Mouse (Mus musculus) liver, postnatal 0 days (tissue): ENCODE data around the gene Dmgdh.

ENCODE experiments used
- CTCF ChIP-seq: sonication (generic); IDR thresholded peaks from 2 replicates; pipeline ENCODE4 v1.5.1; 2016; ENCODE audit warnings: antibody characterized with exemption, low read depth
- EP300 ChIP-seq: IDR thresholded peaks from 2 replicates; pipeline ENCODE4 v1.6.1; 2016; ENCODE audit warnings: antibody characterized with exemption, low read depth, mild to moderate bottlenecking

DNA sequence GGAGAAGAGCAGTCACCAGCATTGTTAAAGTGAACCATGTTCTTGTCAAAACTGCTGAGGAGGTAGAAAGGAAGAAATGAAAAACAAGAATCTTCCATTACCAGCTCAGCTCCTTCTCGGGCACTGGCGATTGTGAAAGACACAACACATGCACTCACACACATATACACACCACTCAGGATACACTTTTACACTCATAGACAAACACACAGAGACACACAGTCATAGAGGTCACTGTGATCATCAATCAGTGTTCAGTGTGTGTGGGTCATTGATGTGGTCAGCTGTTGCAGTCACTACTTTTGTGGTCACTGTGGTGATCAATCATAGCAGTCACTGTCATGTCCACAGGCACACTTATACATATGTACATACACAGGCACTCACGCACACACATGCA lies 49.2 kb downstream of the Dmgdh start:
- no peak for TF ChIP-seq CTCF
- no peak for TF ChIP-seq EP300
